Mouse (Mus musculus) common myeloid progenitor, adult 5-6 weeks (primary cell): ENCODE measurements at regions not wholly inside any gene's neighbourhood (a gene's known extent, or its start where the extent isn't known, plus 50 kb on each side); places are given as distances from the start of the nearest gene placed in this dataset.
A peak's percentile ranks its signal among the peaks of the same experiment; 100 is the strongest.

ENCODE experiments used
- ATAC-seq: replicated peaks from 2 replicates; pipeline ENCODE4 v1.8.0; 2016; ENCODE audit warnings: low read depth, mild to moderate bottlenecking, moderate TSS enrichment, inconsistent platforms; ENCODE audit not compliant: poor library complexity, severe bottlenecking

DNA sequence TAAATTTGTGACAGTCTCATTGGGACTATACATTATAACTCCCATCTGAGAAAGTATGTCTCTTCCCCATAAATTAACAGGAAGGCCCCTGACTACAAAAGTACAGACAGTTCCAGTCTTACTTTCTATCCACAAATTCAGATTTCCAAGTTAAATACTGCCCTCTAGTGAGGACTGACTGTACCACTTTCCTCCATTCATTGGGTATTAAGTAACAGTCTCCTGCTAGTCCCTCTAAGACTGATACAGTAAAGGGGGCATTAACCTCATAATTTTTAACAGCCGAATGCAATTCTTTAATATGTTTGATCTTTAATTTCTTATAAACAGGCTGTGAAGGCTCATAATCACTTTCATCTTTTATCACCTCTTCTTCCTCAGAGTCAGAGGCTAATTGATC, 131.0 kb upstream of the Adcyap1 start:
- peak; percentile 58; the same call in 1 of the 2 replicates for ATAC-seq

DNA sequence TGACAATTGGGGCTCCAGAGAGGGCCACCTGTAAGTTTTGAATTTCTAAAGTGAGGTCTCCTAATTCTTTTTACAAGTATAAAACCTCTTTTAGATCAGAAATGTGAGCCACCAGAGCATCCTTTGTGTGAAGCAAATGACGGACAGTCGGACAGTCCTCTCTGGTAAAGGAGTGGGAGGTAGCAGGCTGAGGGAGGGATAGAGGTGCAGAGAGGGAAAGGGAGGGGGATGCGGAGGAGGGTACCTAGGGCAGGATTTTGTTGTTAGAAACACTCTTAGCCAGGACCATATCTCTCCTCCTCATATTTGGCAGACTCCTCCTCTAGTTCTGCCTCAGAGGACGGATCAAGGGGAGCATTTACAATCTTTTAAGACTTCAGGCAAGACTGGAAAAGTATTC, 130.3 kb upstream of the Adcyap1 start:
- ATAC-seq: no peak

GRCm38 (mm10) chr17:93084048-93084447, 114.8 kb upstream of the Adcyap1 start:
- ATAC-seq: no peak

- ATAC-seq: no peak
Observed at GRCm38 (mm10) chr17:93104516-93104915, 94.3 kb upstream of the Adcyap1 start.

DNA sequence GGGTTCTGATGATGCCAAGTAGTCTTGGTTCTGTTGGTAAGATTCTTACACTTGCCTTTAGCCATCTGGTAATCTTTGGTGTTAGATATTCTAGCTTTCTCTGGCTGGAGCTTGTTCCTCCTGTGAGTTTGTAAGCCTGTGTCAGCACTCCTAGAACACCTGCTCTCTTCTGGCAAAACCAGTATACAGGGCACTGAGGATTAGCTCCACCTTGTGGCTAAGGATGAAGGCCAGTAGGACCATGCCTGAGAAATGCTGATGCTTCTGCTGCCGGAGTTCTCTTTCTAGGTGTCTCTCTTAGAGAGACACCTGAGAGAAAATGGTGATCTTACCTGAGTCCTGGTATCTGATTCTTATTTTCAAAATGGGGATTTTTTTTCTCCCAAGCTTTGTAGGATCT, 58.8 kb upstream of the Adcyap1 start:
- no peak for ATAC-seq

DNA sequence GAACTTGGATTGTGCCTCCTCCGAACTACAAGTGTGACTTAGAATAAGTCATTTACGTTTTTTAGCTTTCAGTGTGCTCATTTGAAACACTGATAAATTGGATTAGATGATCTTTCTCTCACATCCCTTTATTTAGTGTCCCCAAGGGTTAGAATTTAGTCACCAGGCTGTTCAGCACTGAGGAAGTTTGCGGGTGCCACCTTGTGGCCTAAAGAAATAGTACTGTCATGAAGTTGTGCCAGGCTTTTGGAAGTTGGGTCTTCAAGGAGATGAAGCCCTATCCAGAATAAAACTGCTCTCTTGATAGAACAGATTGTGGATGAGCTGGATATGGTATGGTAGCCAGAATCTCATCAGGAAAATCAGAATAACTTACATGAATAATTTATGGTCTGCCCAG, 57.7 kb upstream of the Adcyap1 start:
- ATAC-seq: peak; percentile 68; the same call in 1 of the 2 replicates
